Mouse (Mus musculus): ENCODE results near the gene Sik2.

GRCm38 (mm10) chr9:51031603-51032002, 22.7 kb upstream of the Sik2 start:
- TF ChIP-seq POLR2A (IDR thresholded peaks at IDR 0.05; ENCODE audit: borderline replicate concordance, low read depth, low read length) (no peak), CTCF (IDR thresholded peaks at IDR 0.05; ENCODE audit: low read depth, low read length) (no peak)

Data from bone marrow macrophage, adult 2 months (primary cell).